Mouse (Mus musculus): ENCODE measurements around the gene Pllp. TPM values are rescaled to one million over a fixed set of nuclear protein-coding genes. Genes with fewer than 3 reads are reported as not detected.

Pllp gene
- polyA plus RNA-seq, 1 experiment from 2014 or later, result 1.0 TPM

GRCm38 (mm10) chr8:94700421-94700935, 4.4 kb upstream of the Pllp start:
- Histone ChIP-seq H3K4me3 (no peak overlapping the region), H3K9ac (no peak overlapping the region), H3K27me3 (peaks cover 38% of the 10 kb centered on the region), H3K36me3 (no peaks in the 10 kb centered on the region), H3K4me2 (no peak overlapping the region), H3K4me1 (replicated peaks) (peaks cover 11% of the 10 kb centered on the region), H3K9me3 (no peaks in the 10 kb centered on the region), H3K27ac (replicated peaks) (no peak overlapping the region)
- WGBS, result 91% methylated on average over 4 of the region's 4 CpGs
- ATAC-seq (ENCODE audit: low read depth), result no peak

GRCm38 (mm10) chr8:94699366-94699765, 3.3 kb upstream of the Pllp start:
- WGBS, result 67% methylated on average over 16 of the region's 16 CpGs
- H3K9ac ChIP-seq, result no peak overlapping the region
- H3K27me3 ChIP-seq, result peaks cover 49% of the 10 kb centered on the region
- H3K4me1 ChIP-seq (replicated peaks), result peaks cover 22% of the 10 kb centered on the region
- ATAC-seq (ENCODE audit: low read depth), result no peak
- H3K4me2 ChIP-seq, result no peak overlapping the region
- no peak overlapping the region for H3K4me3 ChIP-seq
- no peak overlapping the region for H3K27ac ChIP-seq (replicated peaks)
- no peaks in the 10 kb centered on the region for H3K9me3 ChIP-seq
- H3K36me3 ChIP-seq, result no peaks in the 10 kb centered on the region

- Histone ChIP-seq H3K27ac (replicated peaks) (no peak overlapping the region), H3K4me2 (no peak overlapping the region), H3K27me3 (peaks cover 63% of the 10 kb centered on the region), H3K4me3 (no peak overlapping the region), H3K4me1 (replicated peaks) (peaks cover 25% of the 10 kb centered on the region), H3K9me3 (no peaks in the 10 kb centered on the region), H3K36me3 (no peaks in the 10 kb centered on the region), H3K9ac (no peak overlapping the region)
- 83% methylated on average over 6 of the region's 6 CpGs for WGBS
- no peak for ATAC-seq (ENCODE audit: low read depth)
These were observed 1.9 kb upstream of the Pllp start for GRCm38 (mm10) chr8:94697956-94698355.

GRCm38 (mm10) chr8:94696566-94696965, 488 bp upstream of the Pllp start:
- H3K36me3 ChIP-seq, result no peaks in the 10 kb centered on the region
- H3K4me2 ChIP-seq, result peak overlapping the region; percentile 73
- H3K27ac ChIP-seq (replicated peaks), result no peak overlapping the region
- no peaks in the 10 kb centered on the region for H3K9me3 ChIP-seq
- peaks cover 25% of the 10 kb centered on the region for H3K4me1 ChIP-seq (replicated peaks)
- ATAC-seq (ENCODE audit: low read depth), result no peak
- H3K9ac ChIP-seq, result no peak overlapping the region
- peak overlapping the region; percentile 43; the same call in 1 of the 2 replicates for H3K4me3 ChIP-seq
- H3K27me3 ChIP-seq, result peaks cover 72% of the 10 kb centered on the region
- WGBS, result 54% methylated on average over 3 of the region's 3 CpGs

- peak; percentile 62 for ATAC-seq (ENCODE audit: low read depth)
These were observed 611 bp downstream of the Pllp start for GRCm38 (mm10) chr8:94695341-94695993.

GRCm38 (mm10) chr8:94694701-94695100, 1.4 kb downstream of the Pllp start:
- no peak overlapping the region for H3K27ac ChIP-seq (replicated peaks)
- no peak for ATAC-seq (ENCODE audit: low read depth)
- WGBS, result 2% methylated on average over 6 of the region's 6 CpGs
- peaks cover 70% of the 10 kb centered on the region for H3K27me3 ChIP-seq
- no peak overlapping the region for H3K4me3 ChIP-seq
- peak overlapping the region; percentile 73; the same call in 1 of the 2 replicates for H3K4me2 ChIP-seq
- H3K9me3 ChIP-seq, result no peaks in the 10 kb centered on the region
- no peaks in the 10 kb centered on the region for H3K36me3 ChIP-seq
- peaks cover 25% of the 10 kb centered on the region for H3K4me1 ChIP-seq (replicated peaks)
- H3K9ac ChIP-seq, result no peak overlapping the region

More at GRCm38 (mm10) chr8:94695341-94695993, 611 bp downstream of the Pllp start:
- Histone ChIP-seq H3K4me2 (peak overlapping the region; percentile 73), H3K4me1 (replicated peaks) (peaks cover 25% of the 10 kb centered on the region), H3K27ac (replicated peaks) (no peak overlapping the region), H3K36me3 (no peaks in the 10 kb centered on the region), H3K9ac (peak overlapping the region; percentile 32), H3K4me3 (peak overlapping the region; percentile 43), H3K9me3 (no peaks in the 10 kb centered on the region), H3K27me3 (peaks cover 72% of the 10 kb centered on the region)
- under 1% methylated on average over 31 of the region's 31 CpGs for WGBS

GRCm38 (mm10) chr8:94685953-94686352, 10.1 kb downstream of the Pllp start:
- H3K27ac ChIP-seq (replicated peaks), result no peak overlapping the region
- no peak overlapping the region for H3K4me3 ChIP-seq
- no peak for ATAC-seq (ENCODE audit: low read depth)
- H3K9me3 ChIP-seq, result no peaks in the 10 kb centered on the region
- 81% methylated on average over 9 of the region's 9 CpGs for WGBS
- H3K27me3 ChIP-seq, result no peaks in the 10 kb centered on the region
- H3K36me3 ChIP-seq, result no peaks in the 10 kb centered on the region
- H3K9ac ChIP-seq, result no peak overlapping the region
- H3K4me1 ChIP-seq (replicated peaks), result 0 out of 2 replicates have a peak, but pooled peaks cover 3% of the 10 kb centered on the region
- no peak overlapping the region for H3K4me2 ChIP-seq

GRCm38 (mm10) chr8:94684287-94684686, 11.8 kb downstream of the Pllp start:
- Histone ChIP-seq H3K4me1 (replicated peaks) (0 out of 2 replicates have a peak, but pooled peaks cover 3% of the 10 kb centered on the region), H3K9me3 (no peaks in the 10 kb centered on the region), H3K27ac (replicated peaks) (no peak overlapping the region), H3K9ac (no peak overlapping the region), H3K36me3 (no peaks in the 10 kb centered on the region), H3K4me3 (no peak overlapping the region), H3K27me3 (no peaks in the 10 kb centered on the region), H3K4me2 (no peak overlapping the region)
- 73% methylated on average over 4 of the region's 4 CpGs for WGBS
- no peak for ATAC-seq (ENCODE audit: low read depth)

- Histone ChIP-seq H3K4me3 (no peak overlapping the region), H3K4me2 (no peak overlapping the region), H3K36me3 (no peaks in the 10 kb centered on the region), H3K27me3 (no peaks in the 10 kb centered on the region), H3K27ac (replicated peaks) (no peak overlapping the region), H3K4me1 (replicated peaks) (0 out of 2 replicates have a peak, but pooled peaks cover 7% of the 10 kb centered on the region), H3K9ac (no peak overlapping the region), H3K9me3 (no peaks in the 10 kb centered on the region)
- 84% methylated on average over 16 of the region's 16 CpGs for WGBS
- ATAC-seq (ENCODE audit: low read depth), result no peak
These were observed 13.2 kb downstream of the Pllp start for GRCm38 (mm10) chr8:94682732-94683524.

- H3K27me3 ChIP-seq, result no peaks in the 10 kb centered on the region
- ATAC-seq (ENCODE audit: low read depth), result no peak
- H3K27ac ChIP-seq (replicated peaks), result no peak overlapping the region
- WGBS, result 86% methylated on average over 3 of the region's 3 CpGs
- H3K4me1 ChIP-seq (replicated peaks), result peaks cover 11% of the 10 kb centered on the region; the same call in 1 of the 2 replicates
- H3K9me3 ChIP-seq, result no peaks in the 10 kb centered on the region
- no peak overlapping the region for H3K9ac ChIP-seq
- H3K4me3 ChIP-seq, result no peak overlapping the region
- H3K4me2 ChIP-seq, result no peak overlapping the region
- H3K36me3 ChIP-seq, result 0 out of 2 replicates have a peak, but pooled peaks cover 4% of the 10 kb centered on the region
These were observed 15.7 kb downstream of the Pllp start for GRCm38 (mm10) chr8:94680414-94680813.

- Histone ChIP-seq H3K9me3 (no peaks in the 10 kb centered on the region), H3K4me2 (no peak overlapping the region), H3K27ac (replicated peaks) (peak overlapping the region; percentile 75), H3K9ac (no peak overlapping the region), H3K36me3 (peaks cover 19% of the 10 kb centered on the region), H3K4me1 (replicated peaks) (peaks cover 11% of the 10 kb centered on the region; the same call in 1 of the 2 replicates), H3K27me3 (no peaks in the 10 kb centered on the region), H3K4me3 (no peak overlapping the region)
- 48% methylated on average over 9 of the region's 9 CpGs for WGBS
- ATAC-seq (ENCODE audit: low read depth), result no peak
These were observed 17.5 kb downstream of the Pllp start for GRCm38 (mm10) chr8:94678582-94678981.

GRCm38 (mm10) chr8:94675923-94676322, 20.2 kb downstream of the Pllp start:
- Histone ChIP-seq H3K4me1 (replicated peaks) (peaks cover 11% of the 10 kb centered on the region; the same call in 1 of the 2 replicates), H3K4me2 (no peak overlapping the region), H3K27me3 (no peaks in the 10 kb centered on the region), H3K27ac (replicated peaks) (no peak overlapping the region), H3K36me3 (peaks cover 45% of the 10 kb centered on the region), H3K9me3 (no peaks in the 10 kb centered on the region), H3K9ac (no peak overlapping the region), H3K4me3 (no peak overlapping the region)
- ATAC-seq (ENCODE audit: low read depth), result no peak
- WGBS, result 77% methylated on average over 6 of the region's 6 CpGs
